Mouse (Mus musculus) CD4-positive helper T cell, adult 2 months (primary cell): ENCODE results near the gene Ero1lb.

Experiments used
- DNase-seq: peaks from one replicate; pipeline ENCODE4 v3.0.0-alpha.2; 2012; ENCODE audit warnings: low read depth, missing footprints, low spot score

Ero1lb gene

GRCm38 (mm10) chr13:12565621-12566390, at the start of gene Ero1lb:
Ero1lb (plus strand) TSS chr13:12565874.
- DNase-seq, result peak; percentile 95

- DNase-seq, result no peak
These were observed 46.3 kb upstream of the Ero1lb start for GRCm38 (mm10) chr13:12519371-12519770.

GRCm38 (mm10) chr13:12519955-12520584, 45.6 kb upstream of the Ero1lb start, which contains the start of gene Edaradd:
Edaradd (minus strand) TSS chr13:12520438.
- peak; percentile 33 for DNase-seq

GRCm38 (mm10) chr13:12522346-12522745, 43.3 kb upstream of the Ero1lb start:
- no peak for DNase-seq

GRCm38 (mm10) chr13:12525678-12526077, 40.0 kb upstream of the Ero1lb start:
- no peak for DNase-seq

- no peak for DNase-seq
These were observed 31.0 kb upstream of the Ero1lb start for GRCm38 (mm10) chr13:12534628-12535027.

- DNase-seq, result peak; percentile 60
These were observed 27.7 kb upstream of the Ero1lb start for GRCm38 (mm10) chr13:12537971-12538370.

GRCm38 (mm10) chr13:12539716-12540115, 26.0 kb upstream of the Ero1lb start:
- DNase-seq, result no peak

GRCm38 (mm10) chr13:12540119-12540518, 25.6 kb upstream of the Ero1lb start:
- no peak for DNase-seq

- peak; percentile 23 for DNase-seq
These were observed 23.4 kb upstream of the Ero1lb start for GRCm38 (mm10) chr13:12542006-12542981.

GRCm38 (mm10) chr13:12543246-12543645, 22.4 kb upstream of the Ero1lb start:
- no peak for DNase-seq

- DNase-seq, result no peak
These were observed 21.6 kb upstream of the Ero1lb start for GRCm38 (mm10) chr13:12543880-12544568.

GRCm38 (mm10) chr13:12554211-12554610, 11.5 kb upstream of the Ero1lb start:
- DNase-seq, result no peak

- DNase-seq, result no peak
These were observed 6.6 kb upstream of the Ero1lb start for GRCm38 (mm10) chr13:12559044-12559443.

- DNase-seq, result no peak
These were observed 6.1 kb upstream of the Ero1lb start for GRCm38 (mm10) chr13:12559462-12560120.

- DNase-seq, result no peak
These were observed 3.9 kb upstream of the Ero1lb start for GRCm38 (mm10) chr13:12561729-12562128.

- DNase-seq, result no peak
These were observed 3.4 kb upstream of the Ero1lb start for GRCm38 (mm10) chr13:12562256-12562655.

- DNase-seq, result no peak
These were observed 2.3 kb downstream of the Ero1lb start for GRCm38 (mm10) chr13:12567936-12568335.

- no peak for DNase-seq
These were observed 3.2 kb downstream of the Ero1lb start for GRCm38 (mm10) chr13:12568597-12569469.

- DNase-seq, result no peak
These were observed 4.1 kb downstream of the Ero1lb start for GRCm38 (mm10) chr13:12569741-12570140.
